Mouse (Mus musculus): Measurements from ENCODE around the gene Enc1.
"Not testable (repeated sequence)": the region's sequence is repeated elsewhere in the genome, so short reads cannot be mapped to it uniquely, and the experiment has no call there.

Enc1 gene

GRCm38 (mm10) chr13:97251736-97252135, 10.8 kb downstream of the Enc1 start:
- DNase-seq (ENCODE audit: low spot score) = no peak

- DNase-seq (ENCODE audit: low spot score) = no peak
These were observed 11.6 kb downstream of the Enc1 start for GRCm38 (mm10) chr13:97252469-97252868.

GRCm38 (mm10) chr13:97253418-97253981, 12.6 kb downstream of the Enc1 start:
- DNase-seq (ENCODE audit: low spot score) = no peak

- no peak for DNase-seq (ENCODE audit: low spot score)
These were observed 13.1 kb downstream of the Enc1 start for GRCm38 (mm10) chr13:97253994-97254393.

- DNase-seq (ENCODE audit: low spot score) = no peak
These were observed 13.8 kb downstream of the Enc1 start for GRCm38 (mm10) chr13:97254564-97255164.

- DNase-seq (ENCODE audit: low spot score) = no peak
These were observed 15.3 kb downstream of the Enc1 start for GRCm38 (mm10) chr13:97255976-97256848.

GRCm38 (mm10) chr13:97256849-97257379, 16.0 kb downstream of the Enc1 start:
- no peak for DNase-seq (ENCODE audit: low spot score)

GRCm38 (mm10) chr13:97259271-97259670, 18.4 kb downstream of the Enc1 start:
- no peak for DNase-seq (ENCODE audit: low spot score)

GRCm38 (mm10) chr13:97260456-97261180, 19.7 kb downstream of the Enc1 start:
- no peak for DNase-seq (ENCODE audit: low spot score)

- DNase-seq (ENCODE audit: low spot score) = no peak
These were observed 20.6 kb downstream of the Enc1 start for GRCm38 (mm10) chr13:97261549-97261948.

GRCm38 (mm10) chr13:97262676-97263075, 21.8 kb downstream of the Enc1 start:
- DNase-seq (ENCODE audit: low spot score) = no peak

- DNase-seq (ENCODE audit: low spot score) = not testable (repeated sequence)
These were observed 24.6 kb downstream of the Enc1 start for GRCm38 (mm10) chr13:97265534-97265933.

- DNase-seq (ENCODE audit: low spot score) = no peak
These were observed 29.8 kb downstream of the Enc1 start for GRCm38 (mm10) chr13:97270723-97271122.

GRCm38 (mm10) chr13:97271641-97272040, 30.7 kb downstream of the Enc1 start:
- DNase-seq (ENCODE audit: low spot score) = no peak

GRCm38 (mm10) chr13:97274757-97275156, 33.9 kb downstream of the Enc1 start:
- DNase-seq (ENCODE audit: low spot score) = no peak

GRCm38 (mm10) chr13:97275482-97275881, 34.6 kb downstream of the Enc1 start:
- DNase-seq (ENCODE audit: low spot score) = no peak

GRCm38 (mm10) chr13:97282051-97282910, 41.4 kb downstream of the Enc1 start:
- no peak for DNase-seq (ENCODE audit: low spot score)

GRCm38 (mm10) chr13:97282911-97283281, 42.0 kb downstream of the Enc1 start:
- DNase-seq (ENCODE audit: low spot score) = no peak

GRCm38 (mm10) chr13:97287046-97287445, 46.1 kb downstream of the Enc1 start:
- no peak for DNase-seq (ENCODE audit: low spot score)

- no peak for DNase-seq (ENCODE audit: low spot score)
These were observed 49.8 kb downstream of the Enc1 start for GRCm38 (mm10) chr13:97290747-97291146.

- no peak for DNase-seq (ENCODE audit: low spot score)
These were observed 50.4 kb downstream of the Enc1 start for GRCm38 (mm10) chr13:97291354-97291753.
